Mouse (Mus musculus): ENCODE measurements at regions not wholly inside any gene's neighbourhood (a gene's known extent, or its start where the extent isn't known, plus 50 kb on each side); places are given as distances from the start of the nearest gene placed in this dataset.

GRCm38 (mm10) chr1:168918331-168919076 lies 486.4 kb upstream of the Pbx1 start:
- ATAC-seq (ENCODE audit: low FRiP score), result no peak
- no peaks in the 10 kb centered on the region for H3K9me3 ChIP-seq (replicated peaks)
- no peaks in the 10 kb centered on the region for H3K36me3 ChIP-seq
- no peaks in the 10 kb centered on the region for H3K4me1 ChIP-seq
- no peak overlapping the region for H3K4me3 ChIP-seq (replicated peaks)
- no peaks in the 10 kb centered on the region for H3K27me3 ChIP-seq (replicated peaks)
- WGBS, result 84% methylated on average over 9 of the region's 9 CpGs
- H3K27ac ChIP-seq (replicated peaks), result no peak overlapping the region
- H3K9ac ChIP-seq (replicated peaks), result no peak overlapping the region
- H3K4me2 ChIP-seq, result no peak overlapping the region

GRCm38 (mm10) chr1:168908684-168909175 lies 476.7 kb upstream of the Pbx1 start:
- WGBS, result 17% methylated on average over 4 of the region's 4 CpGs
- ATAC-seq (ENCODE audit: low FRiP score), result peak; percentile 75
- peaks cover 8% of the 10 kb centered on the region; the same call in 1 of the 2 replicates for H3K4me1 ChIP-seq
- no peak overlapping the region for H3K27ac ChIP-seq (replicated peaks)
- H3K4me3 ChIP-seq (replicated peaks), result no peak overlapping the region
- H3K36me3 ChIP-seq, result no peaks in the 10 kb centered on the region
- no peaks in the 10 kb centered on the region for H3K9me3 ChIP-seq (replicated peaks)
- no peak overlapping the region for H3K4me2 ChIP-seq
- no peak overlapping the region for H3K9ac ChIP-seq (replicated peaks)
- 0 out of 2 replicates have a peak, but pooled peaks cover 3% of the 10 kb centered on the region for H3K27me3 ChIP-seq (replicated peaks)

- ATAC-seq (ENCODE audit: low FRiP score), result no peak
- 78% methylated on average over 6 of the region's 6 CpGs for WGBS
These were observed 476.1 kb upstream of the Pbx1 start for GRCm38 (mm10) chr1:168908192-168908591.

GRCm38 (mm10) chr1:168898483-168898882 lies 466.4 kb upstream of the Pbx1 start:
- no peaks in the 10 kb centered on the region for H3K4me1 ChIP-seq
- H3K27me3 ChIP-seq (replicated peaks), result no peaks in the 10 kb centered on the region
- 87% methylated on average over 2 of the region's 2 CpGs for WGBS
- H3K36me3 ChIP-seq, result no peaks in the 10 kb centered on the region
- H3K4me3 ChIP-seq (replicated peaks), result no peak overlapping the region
- H3K9ac ChIP-seq (replicated peaks), result no peak overlapping the region
- no peak for ATAC-seq (ENCODE audit: low FRiP score)
- H3K4me2 ChIP-seq, result no peak overlapping the region
- no peak overlapping the region for H3K27ac ChIP-seq (replicated peaks)
- H3K9me3 ChIP-seq (replicated peaks), result no peaks in the 10 kb centered on the region

More at GRCm38 (mm10) chr1:168908192-168908591, 476.1 kb upstream of the Pbx1 start:
- Histone ChIP-seq H3K4me3 (replicated peaks) (no peak overlapping the region), H3K9me3 (replicated peaks) (no peaks in the 10 kb centered on the region), H3K9ac (replicated peaks) (no peak overlapping the region), H3K27me3 (replicated peaks) (0 out of 2 replicates have a peak, but pooled peaks cover 3% of the 10 kb centered on the region), H3K27ac (replicated peaks) (no peak overlapping the region), H3K4me1 (peaks cover 8% of the 10 kb centered on the region; the same call in 1 of the 2 replicates), H3K4me2 (no peak overlapping the region), H3K36me3 (no peaks in the 10 kb centered on the region)

GRCm38 (mm10) chr1:168861577-168861976 lies 429.5 kb upstream of the Pbx1 start:
- ATAC-seq (ENCODE audit: low FRiP score), result no peak
- WGBS, result 83% methylated on average over 3 of the region's 3 CpGs
- Histone ChIP-seq H3K4me3 (replicated peaks) (no peak overlapping the region), H3K36me3 (no peaks in the 10 kb centered on the region), H3K27me3 (replicated peaks) (no peaks in the 10 kb centered on the region), H3K4me1 (no peaks in the 10 kb centered on the region), H3K27ac (replicated peaks) (no peak overlapping the region), H3K4me2 (no peak overlapping the region), H3K9ac (replicated peaks) (no peak overlapping the region), H3K9me3 (replicated peaks) (no peaks in the 10 kb centered on the region)

GRCm38 (mm10) chr1:168823184-168823583 lies 391.1 kb upstream of the Pbx1 start:
- no peaks in the 10 kb centered on the region for H3K4me1 ChIP-seq
- H3K36me3 ChIP-seq, result no peaks in the 10 kb centered on the region
- WGBS, result 86% methylated on average over 3 of the region's 3 CpGs
- ATAC-seq (ENCODE audit: low FRiP score), result no peak
- H3K9me3 ChIP-seq (replicated peaks), result no peaks in the 10 kb centered on the region
- H3K9ac ChIP-seq (replicated peaks), result no peak overlapping the region
- no peak overlapping the region for H3K27ac ChIP-seq (replicated peaks)
- no peak overlapping the region for H3K4me2 ChIP-seq
- H3K27me3 ChIP-seq (replicated peaks), result no peaks in the 10 kb centered on the region
- H3K4me3 ChIP-seq (replicated peaks), result no peak overlapping the region

GRCm38 (mm10) chr1:168818381-168818780 lies 386.3 kb upstream of the Pbx1 start:
- Histone ChIP-seq H3K4me1 (no peaks in the 10 kb centered on the region), H3K9ac (replicated peaks) (no peak overlapping the region), H3K9me3 (replicated peaks) (no peaks in the 10 kb centered on the region), H3K27me3 (replicated peaks) (no peaks in the 10 kb centered on the region), H3K36me3 (no peaks in the 10 kb centered on the region), H3K4me2 (no peak overlapping the region), H3K27ac (replicated peaks) (no peak overlapping the region), H3K4me3 (replicated peaks) (no peak overlapping the region)
- no peak for ATAC-seq (ENCODE audit: low FRiP score)
- 69% methylated on average over 5 of the region's 5 CpGs for WGBS

- ATAC-seq (ENCODE audit: low FRiP score), result no peak
These were observed 375.0 kb upstream of the Pbx1 start for GRCm38 (mm10) chr1:168807084-168807483.

GRCm38 (mm10) chr1:168805442-168805841 lies 373.4 kb upstream of the Pbx1 start:
- no peak overlapping the region for H3K9ac ChIP-seq (replicated peaks)
- WGBS, result 61% methylated on average over 3 of the region's 3 CpGs
- H3K4me1 ChIP-seq, result no peaks in the 10 kb centered on the region
- no peaks in the 10 kb centered on the region for H3K27me3 ChIP-seq (replicated peaks)
- no peaks in the 10 kb centered on the region for H3K36me3 ChIP-seq
- no peak overlapping the region for H3K4me3 ChIP-seq (replicated peaks)
- no peaks in the 10 kb centered on the region for H3K9me3 ChIP-seq (replicated peaks)
- no peak overlapping the region for H3K27ac ChIP-seq (replicated peaks)
- no peak overlapping the region for H3K4me2 ChIP-seq
- ATAC-seq (ENCODE audit: low FRiP score), result no peak

More at GRCm38 (mm10) chr1:168807084-168807483, 375.0 kb upstream of the Pbx1 start:
- no peaks in the 10 kb centered on the region for H3K9me3 ChIP-seq (replicated peaks)
- no peak overlapping the region for H3K9ac ChIP-seq (replicated peaks)
- H3K27ac ChIP-seq (replicated peaks), result no peak overlapping the region
- no peaks in the 10 kb centered on the region for H3K27me3 ChIP-seq (replicated peaks)
- no peaks in the 10 kb centered on the region for H3K4me1 ChIP-seq
- WGBS, result 71% methylated on average over 3 of the region's 3 CpGs
- H3K4me2 ChIP-seq, result no peak overlapping the region
- no peaks in the 10 kb centered on the region for H3K36me3 ChIP-seq
- H3K4me3 ChIP-seq (replicated peaks), result no peak overlapping the region

- H3K4me1 ChIP-seq, result no peaks in the 10 kb centered on the region
- H3K27me3 ChIP-seq (replicated peaks), result no peaks in the 10 kb centered on the region
- H3K4me2 ChIP-seq, result no peak overlapping the region
- H3K36me3 ChIP-seq, result no peaks in the 10 kb centered on the region
- H3K4me3 ChIP-seq (replicated peaks), result no peak overlapping the region
- no peaks in the 10 kb centered on the region for H3K9me3 ChIP-seq (replicated peaks)
- ATAC-seq (ENCODE audit: low FRiP score), result no peak
- no peak overlapping the region for H3K9ac ChIP-seq (replicated peaks)
- no peak overlapping the region for H3K27ac ChIP-seq (replicated peaks)
- WGBS, result 96% methylated on average over 1 of the region's 1 CpGs
These were observed 369.0 kb upstream of the Pbx1 start for GRCm38 (mm10) chr1:168801046-168801445.

- ATAC-seq (ENCODE audit: low FRiP score), result no peak
- Histone ChIP-seq H3K4me3 (replicated peaks) (no peak overlapping the region), H3K27me3 (replicated peaks) (no peaks in the 10 kb centered on the region)
These were observed 354.7 kb upstream of the Pbx1 start for GRCm38 (mm10) chr1:168786731-168787130.

GRCm38 (mm10) chr1:168783851-168784250 lies 351.8 kb upstream of the Pbx1 start:
- no peaks in the 10 kb centered on the region for H3K27me3 ChIP-seq (replicated peaks)
- no peaks in the 10 kb centered on the region for H3K9me3 ChIP-seq (replicated peaks)
- H3K9ac ChIP-seq (replicated peaks), result no peak overlapping the region
- H3K36me3 ChIP-seq, result no peaks in the 10 kb centered on the region
- no peak overlapping the region for H3K4me2 ChIP-seq
- H3K27ac ChIP-seq (replicated peaks), result no peak overlapping the region
- H3K4me1 ChIP-seq, result no peaks in the 10 kb centered on the region
- no peak overlapping the region for H3K4me3 ChIP-seq (replicated peaks)
- ATAC-seq (ENCODE audit: low FRiP score), result no peak

More at GRCm38 (mm10) chr1:168786731-168787130, 354.7 kb upstream of the Pbx1 start:
- H3K4me2 ChIP-seq, result no peak overlapping the region
- no peak overlapping the region for H3K9ac ChIP-seq (replicated peaks)
- no peak overlapping the region for H3K27ac ChIP-seq (replicated peaks)
- no peaks in the 10 kb centered on the region for H3K9me3 ChIP-seq (replicated peaks)
- 52% methylated on average over 3 of the region's 3 CpGs for WGBS
- H3K4me1 ChIP-seq, result no peaks in the 10 kb centered on the region
- no peaks in the 10 kb centered on the region for H3K36me3 ChIP-seq

Measured in neural tube, embryonic 15.5 days (tissue).